Mouse (Mus musculus) WW6 (cell line): ENCODE data around the gene Hoxb6.

Source experiments
- DNase-seq: peaks from one replicate; pipeline ENCODE4 v3.0.0-alpha.2; 2013; ENCODE audit warnings: low read depth, low spot score

The Hoxb6 gene

GRCm38 (mm10) chr11:96316696-96317607 is 24.7 kb downstream of the Hoxb6 start:
- DNase-seq, result no peak

GRCm38 (mm10) chr11:96317608-96318367 is 25.5 kb downstream of the Hoxb6 start, which contains the start of gene Hoxb4:
TSS of gene Hoxb4 (plus strand) at chr11:96318267.
- DNase-seq, result no peak

- no peak for DNase-seq
Measured at GRCm38 (mm10) chr11:96318368-96319070, 26.2 kb downstream of the Hoxb6 start.

GRCm38 (mm10) chr11:96319071-96319902 is 27.0 kb downstream of the Hoxb6 start:
- DNase-seq, result no peak

GRCm38 (mm10) chr11:96319910-96320309 is 27.6 kb downstream of the Hoxb6 start:
- no peak for DNase-seq

- DNase-seq, result no peak
Measured at GRCm38 (mm10) chr11:96320688-96321087, 28.4 kb downstream of the Hoxb6 start.

- DNase-seq, result no peak
Measured at GRCm38 (mm10) chr11:96321846-96322245, 29.6 kb downstream of the Hoxb6 start.

GRCm38 (mm10) chr11:96322738-96323137 is 30.5 kb downstream of the Hoxb6 start:
- DNase-seq, result no peak

- DNase-seq, result no peak
Measured at GRCm38 (mm10) chr11:96323154-96323553, 30.9 kb downstream of the Hoxb6 start, which contains the start of gene Hoxb3. TSS of gene Hoxb3 (plus strand) at chr11:96323326.

GRCm38 (mm10) chr11:96324125-96324524 is 31.8 kb downstream of the Hoxb6 start:
- no peak for DNase-seq

- no peak for DNase-seq
Measured at GRCm38 (mm10) chr11:96324965-96325364, 32.7 kb downstream of the Hoxb6 start.

GRCm38 (mm10) chr11:96325747-96326212 is 33.5 kb downstream of the Hoxb6 start:
- DNase-seq, result no peak

- DNase-seq, result no peak
Measured at GRCm38 (mm10) chr11:96326705-96327104, 34.4 kb downstream of the Hoxb6 start.

- DNase-seq, result no peak
Measured at GRCm38 (mm10) chr11:96327122-96327521, 34.8 kb downstream of the Hoxb6 start.

GRCm38 (mm10) chr11:96327750-96328149 is 35.5 kb downstream of the Hoxb6 start:
- DNase-seq, result no peak

GRCm38 (mm10) chr11:96328605-96329004 is 36.3 kb downstream of the Hoxb6 start:
- no peak for DNase-seq

GRCm38 (mm10) chr11:96332105-96332504 is 39.8 kb downstream of the Hoxb6 start:
- DNase-seq, result no peak

- DNase-seq, result no peak
Measured at GRCm38 (mm10) chr11:96332618-96333032, 40.3 kb downstream of the Hoxb6 start.

- DNase-seq, result no peak
Measured at GRCm38 (mm10) chr11:96333241-96334001, 41.1 kb downstream of the Hoxb6 start.

GRCm38 (mm10) chr11:96334002-96334364 is 41.7 kb downstream of the Hoxb6 start:
- no peak for DNase-seq
